Mouse (Mus musculus): ENCODE results near the gene Olfr1264.

Olfr1264 gene
- long read RNA-seq, experiment 1 = 0 reads
- long read RNA-seq, experiment 2 = 0 reads

DNA sequence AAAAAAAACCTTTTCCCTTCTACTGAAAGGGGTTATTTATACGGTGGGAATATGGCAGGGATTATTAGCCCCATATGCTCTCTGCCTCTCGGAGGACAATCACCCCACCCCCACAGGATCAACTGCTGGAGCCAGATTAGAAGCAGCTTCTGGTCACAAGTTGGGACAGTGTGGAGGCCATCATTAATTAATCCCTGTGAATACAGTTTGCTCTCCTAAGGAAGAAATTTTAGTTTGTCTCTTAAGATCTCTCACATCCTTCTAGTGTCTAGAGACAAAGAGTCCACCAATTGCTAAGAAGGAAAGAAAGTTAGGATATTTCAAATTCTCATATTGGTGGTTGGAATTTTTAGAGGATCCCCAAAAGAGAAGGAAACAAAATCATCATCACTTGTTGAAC, at the start of gene Olfr1264:
TSS of gene Olfr1264 (minus strand) at position 101 of the 400 bp plus-strand sequence.
- intact Hi-C loops (cut with DNase I) = no loop called here

DNA sequence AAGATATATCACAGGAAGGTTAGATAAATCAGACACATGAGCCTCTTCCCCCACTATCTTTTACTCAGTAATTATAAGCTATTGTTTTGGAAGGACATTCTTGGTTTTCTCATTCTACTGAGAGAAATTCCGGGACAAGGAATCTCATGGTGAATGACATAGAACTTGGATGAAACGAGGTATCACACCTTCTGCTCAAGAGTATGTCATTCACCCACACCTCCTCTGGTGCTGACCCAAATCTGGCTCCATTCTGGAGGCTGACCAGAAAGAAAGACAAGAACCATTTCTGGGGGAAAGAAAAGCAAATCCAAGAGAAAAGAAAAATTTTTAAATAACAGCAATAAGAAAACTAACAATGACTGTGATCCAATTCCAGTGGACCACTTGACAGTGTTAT, 44.7 kb upstream of the Olfr1264 start:
- intact Hi-C loops (cut with DNase I) = no loop called here

DNA sequence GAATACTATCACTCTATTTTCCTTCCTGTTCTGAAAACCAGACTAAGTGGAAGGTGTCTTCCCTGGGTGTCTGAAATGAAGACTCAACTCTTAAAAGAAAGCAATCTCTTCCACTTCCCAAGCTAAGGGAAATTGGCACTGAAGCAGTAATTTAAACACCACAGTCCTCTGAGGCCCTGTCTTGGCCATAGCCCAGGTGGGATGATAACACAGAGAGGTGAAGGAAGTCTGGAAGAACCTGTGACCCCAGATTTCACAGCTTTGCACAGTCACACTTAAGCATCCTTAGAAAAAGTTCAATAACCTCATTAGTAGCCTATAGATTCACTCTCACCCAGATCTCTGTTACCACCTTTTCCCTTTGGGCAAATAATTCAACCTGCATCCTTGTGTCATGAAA, 38.1 kb upstream of the Olfr1264 start, which contains the start of gene Olfr140:
TSS of gene Olfr140 (minus strand) at position 101 of the 400 bp plus-strand sequence.
- intact Hi-C loops (cut with DNase I) = no loop called here

DNA sequence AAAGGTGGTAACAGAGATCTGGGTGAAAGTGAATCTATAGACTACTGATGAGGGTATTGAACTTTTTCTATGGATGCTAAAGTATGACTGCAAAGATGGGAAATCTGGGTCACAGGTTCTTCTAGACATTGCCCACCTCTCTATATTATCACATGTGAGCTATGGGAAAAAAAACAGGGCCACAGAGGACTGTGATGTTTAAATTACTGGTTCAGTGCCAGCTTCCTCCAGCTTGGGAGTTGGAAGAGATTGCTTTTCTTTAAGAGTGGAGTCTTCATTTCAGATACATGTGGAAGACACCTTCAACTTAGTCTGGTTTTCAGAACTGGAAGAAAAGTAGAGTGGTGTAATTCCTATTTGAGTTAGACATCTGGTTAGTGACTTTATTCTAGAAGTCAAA, 9.7 kb upstream of the Olfr1264 start, which contains the start of gene Olfr1265:
TSS of gene Olfr1265 (plus strand) at position 301 of the 400 bp plus-strand sequence.
- intact Hi-C loops (cut with DNase I) = no loop called here

DNA sequence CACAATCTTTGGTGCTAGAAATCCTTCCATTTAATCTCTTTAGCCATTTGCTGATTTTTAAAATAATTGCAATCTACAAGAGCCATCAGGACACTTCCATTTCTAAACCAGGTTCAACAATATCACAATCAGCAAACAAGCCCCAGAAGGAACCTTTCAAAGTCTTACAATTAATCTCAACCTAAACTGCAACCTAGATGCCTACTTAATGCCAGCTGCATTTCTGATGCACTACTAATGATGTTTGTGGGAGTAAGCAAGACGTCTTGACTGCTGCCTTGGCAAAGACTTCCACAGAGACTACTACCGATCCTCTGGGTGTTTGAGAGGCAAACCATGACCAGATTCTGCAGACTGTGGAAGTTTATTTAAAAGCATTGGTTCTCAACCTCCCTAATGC, 13.5 kb downstream of the Olfr1264 start, which contains the start of gene Olfr1263:
TSS of gene Olfr1263 (plus strand) at position 301 of the 400 bp plus-strand sequence.
- intact Hi-C loops (cut with DNase I) = no loop called here

DNA sequence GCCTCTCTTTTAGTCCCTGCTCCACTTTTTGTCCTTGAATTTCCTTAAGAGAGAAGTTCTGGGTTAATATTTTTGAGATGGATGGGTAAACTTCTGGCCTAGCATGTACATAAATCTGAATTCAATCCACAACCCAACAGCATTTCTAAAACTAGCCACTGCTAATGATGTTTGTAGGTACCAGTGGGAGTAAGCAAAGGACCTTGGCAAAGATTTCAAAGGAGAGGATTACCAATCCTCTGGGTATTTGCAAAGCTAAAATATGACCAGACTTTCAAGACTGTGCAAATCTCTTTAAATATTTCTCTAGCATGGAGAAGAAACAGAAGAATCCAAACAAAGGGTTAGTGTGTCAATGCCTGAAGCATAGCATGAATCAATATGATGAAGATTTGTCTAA, 25.5 kb downstream of the Olfr1264 start, which contains the start of gene Olfr1262:
TSS of gene Olfr1262 (plus strand) at position 301 of the 400 bp plus-strand sequence.
- intact Hi-C loops (cut with DNase I) = no loop called here

DNA sequence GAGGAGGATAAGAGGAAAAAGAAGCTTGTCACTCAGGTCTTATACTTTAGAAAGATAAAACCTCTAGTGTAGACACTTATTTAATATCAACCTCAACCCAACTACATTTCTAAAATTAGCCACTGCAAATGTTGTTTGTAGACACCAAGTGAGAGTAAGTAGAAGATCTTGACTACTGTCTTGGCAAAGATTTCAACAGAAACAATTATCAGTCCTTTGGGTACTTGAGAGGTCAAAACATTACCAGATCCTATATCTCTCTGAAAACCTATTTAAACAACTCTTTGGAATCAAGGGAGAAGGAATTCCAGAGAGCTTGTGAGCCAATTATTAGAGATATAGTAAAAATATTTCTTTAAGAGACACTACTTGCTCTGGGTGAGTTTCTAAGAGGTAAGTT, 34.5 kb downstream of the Olfr1264 start, which contains the start of gene Olfr1261:
TSS of gene Olfr1261 (plus strand) at position 301 of the 400 bp plus-strand sequence.
- intact Hi-C loops (cut with DNase I) = no loop called here

DNA sequence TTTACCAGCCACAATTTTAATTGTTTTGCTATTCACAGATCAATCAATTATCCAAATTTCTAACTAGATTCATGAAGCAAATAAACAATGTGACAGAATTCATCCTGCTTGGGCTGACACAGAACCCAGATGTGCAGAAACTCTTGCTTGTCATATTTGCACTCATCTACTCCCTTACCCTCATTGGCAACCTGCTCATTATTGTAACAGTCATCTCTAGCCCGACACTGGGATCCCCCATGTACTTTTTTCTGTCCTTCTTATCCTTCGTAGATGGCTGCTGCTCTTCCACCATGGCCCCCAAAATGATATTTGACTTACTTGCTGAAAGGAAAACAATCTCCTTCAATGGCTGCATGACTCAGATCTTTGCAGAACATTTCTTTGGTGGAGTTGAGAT, 47.7 kb downstream of the Olfr1264 start:
- intact Hi-C loops (cut with DNase I) = no loop called here

DNA sequence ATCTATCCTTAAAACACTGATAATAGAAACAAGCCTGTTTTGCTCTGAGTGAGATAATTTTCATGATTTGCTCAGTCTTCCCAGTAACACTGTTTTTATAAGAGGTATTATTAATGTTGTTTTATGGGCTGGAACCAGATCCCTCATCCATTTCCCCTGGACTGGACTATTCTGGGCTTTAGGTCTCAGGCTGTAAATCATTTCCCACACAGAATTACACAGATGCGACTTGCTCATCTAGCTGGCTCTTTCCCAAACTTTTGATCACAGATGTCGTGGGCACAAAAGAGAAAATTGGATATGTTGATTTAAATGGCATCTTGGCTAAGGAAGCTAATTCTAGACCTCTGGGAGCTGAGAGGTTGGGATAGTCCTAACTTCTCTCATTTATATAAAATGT, 51.2 kb downstream of the Olfr1264 start, which contains the start of gene Olfr1260:
TSS of gene Olfr1260 (plus strand) at position 157 of the 400 bp plus-strand sequence.
- intact Hi-C loops (cut with DNase I) = no loop called here

All from adrenal gland (tissue).